8 mouse cellular contexts compared by ENCODE assay signal in the genomic region with DNA sequence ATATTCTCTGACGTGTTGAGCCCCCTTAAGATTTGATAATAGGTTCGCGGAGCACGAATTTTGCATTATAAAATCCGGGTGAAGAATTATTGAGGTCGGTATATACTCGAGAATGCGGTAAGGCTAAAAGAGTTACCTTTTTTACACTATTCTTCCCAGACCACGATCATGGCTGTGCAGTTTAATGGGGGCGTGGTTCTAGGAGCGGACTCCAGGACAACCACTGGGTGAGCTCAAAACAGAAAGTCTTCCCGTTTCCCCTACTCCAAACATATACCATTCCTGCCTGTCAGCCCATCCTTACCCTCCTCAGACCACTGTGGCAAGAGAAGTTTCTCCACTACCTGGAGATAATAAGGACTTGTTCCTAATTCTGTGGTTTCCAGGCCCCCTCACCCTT. TPM values are rescaled to one million over a fixed set of nuclear protein-coding genes. Genes with fewer than 3 reads are reported as not detected.
DNase-seq lines count a peak whose midpoint lies in the region; ATAC-seq and TF ChIP-seq lines count a peak whose summit lies in the region.

No protein-coding gene starts in this region.

- dilution Hi-C loops in CH12.LX (cut with MboI; ENCODE audit: extremely low pct_ligation_motif_present, extremely low pct_unique_long_range_greater_than_20kb, low sequenced_read_pairs): no loop called here

- intact Hi-C loops in gastrocnemius, adult 2 months (cut with DNase I): no loop called here

- peaks cover 15 to 48% of the 10 kb centered on the region in 2 experiments for H3K4me1 ChIP-seq in CH12.LX (ENCODE audit: control insufficient read depth in 1 of 2, insufficient read depth in 2 of 2)
- peaks cover 11% of the 10 kb centered on the region for H3K4me1 ChIP-seq in forebrain, embryonic 12.5 days
- H3K4me1 ChIP-seq in liver, embryonic 13.5 days (replicated peaks): peaks cover 17% of the 10 kb centered on the region

- peak overlapping the region; percentile 90 for H3K27ac ChIP-seq in gastrocnemius, adult 2 months
- H3K27ac ChIP-seq in CH12.LX (ENCODE audit: insufficient read depth, low read depth): no peak overlapping the region
- H3K27ac ChIP-seq in forebrain, embryonic 12.5 days: no peak overlapping the region
- peak overlapping the region; percentile 64; the same call in 1 of the 2 replicates for H3K27ac ChIP-seq in liver, embryonic 13.5 days

- peak overlapping the region; percentile 80 for H3K4me2 ChIP-seq in CH12.LX (ENCODE audit: insufficient read depth, low read depth, poor library complexity, severe bottlenecking)
- peak overlapping the region; percentile 84 for H3K4me2 ChIP-seq in forebrain, embryonic 12.5 days
- peak overlapping the region; percentile 75 for H3K4me2 ChIP-seq in liver, embryonic 13.5 days

- TF ChIP-seq EP300 in CH12.LX (IDR thresholded peaks at IDR 0.05; ENCODE audit: low read length): no peak

- H3K9me3 ChIP-seq in CH12.LX (replicated peaks; ENCODE audit: low read length): no peaks in the 10 kb centered on the region
- no peaks in the 10 kb centered on the region for H3K9me3 ChIP-seq in forebrain, embryonic 12.5 days
- H3K9me3 ChIP-seq in liver, embryonic 13.5 days (replicated peaks): no peaks in the 10 kb centered on the region

- in situ Hi-C loops in CH12.LX (cut with MboI; ENCODE audit: low pct_ligation_motif_present, low pct_unique_long_range_greater_than_20kb, low sequenced_read_pairs): loop anchor here (5.0 kb wide), 1 partner anchor 37 kb away; a partner anchor contains a TSS

- DNase-seq in gastrocnemius, adult 2 months: no peak
- no peak for DNase-seq in gastrocnemius, postnatal 25 days
- no peak for DNase-seq in CH12.LX (ENCODE audit: extremely low read depth)
- peak; percentile 22 for DNase-seq in liver, embryonic 13.5 days
- DNase-seq in cerebellum, adult 11 months: no peak
- DNase-seq in ovary, postnatal 10 days (ENCODE audit: low spot score): no peak
- DNase-seq in layer of hippocampus, adult 8-10 months (ENCODE audit: low spot score in 2 of 2): no peak

- H3K4me3 ChIP-seq in gastrocnemius, adult 2 months: peak overlapping the region; percentile 87
- H3K4me3 ChIP-seq in CH12.LX (replicated peaks in 1 of 3; ENCODE audit: low read depth in 2 of 3, low read length in 2 of 3, poor library complexity in 1 of 3): peak overlapping the region; percentile 69 to 96 (median 76)
- H3K4me3 ChIP-seq in forebrain, embryonic 12.5 days (replicated peaks): peak overlapping the region; percentile 72
- H3K4me3 ChIP-seq in liver, embryonic 13.5 days (replicated peaks): peak overlapping the region; percentile 80

- H3K9ac ChIP-seq in CH12.LX (ENCODE audit: insufficient read depth, low read depth): peak overlapping the region; percentile 94
- H3K9ac ChIP-seq in forebrain, embryonic 12.5 days: peak overlapping the region; percentile 81
- H3K9ac ChIP-seq in liver, embryonic 13.5 days: peak overlapping the region; percentile 80

- no peaks in the 10 kb centered on the region for H3K27me3 ChIP-seq in CH12.LX (replicated peaks)
- no peaks in the 10 kb centered on the region for H3K27me3 ChIP-seq in forebrain, embryonic 12.5 days
- peaks cover 3% of the 10 kb centered on the region for H3K27me3 ChIP-seq in liver, embryonic 13.5 days

- no peak for TF ChIP-seq POLR2A in CH12.LX (IDR thresholded peaks at IDR 0.05; ENCODE audit: low read depth, low read length)

- ATAC-seq in forebrain, embryonic 12.5 days (ENCODE audit: low FRiP score): peak; percentile 52; the same call in 1 of the 2 replicates
- ATAC-seq in liver, embryonic 13.5 days (ENCODE audit: low read depth): 0 out of 2 replicates have a peak, but pooled peaks have one; percentile 19

- H3K36me3 ChIP-seq in CH12.LX (replicated peaks in 1 of 2; ENCODE audit: control insufficient read depth in 1 of 2, insufficient read depth in 1 of 2, low read length in 1 of 2): peaks cover 24 to 38% of the 10 kb centered on the region in 2 experiments
- H3K36me3 ChIP-seq in forebrain, embryonic 12.5 days (replicated peaks): peaks cover 35% of the 10 kb centered on the region
- peaks cover 31% of the 10 kb centered on the region for H3K36me3 ChIP-seq in liver, embryonic 13.5 days

- TF ChIP-seq RAD21 in CH12.LX (IDR thresholded peaks at IDR 0.05; ENCODE audit: low read depth, low read length): no peak

- WGBS in forebrain, embryonic 12.5 days: 2% methylated on average over 12 of the region's 12 CpGs
- under 1% methylated on average over 12 of the region's 12 CpGs for WGBS in liver, embryonic 13.5 days (ENCODE audit: insufficient replicate concordance)

- TF ChIP-seq CTCF in gastrocnemius, adult 2 months (IDR thresholded peaks at IDR 0.05): no peak
- no peak for TF ChIP-seq CTCF in CH12.LX (conservative IDR thresholded peaks at IDR 0.05 in 1 of 2, IDR thresholded peaks at IDR 0.05 in 1 of 2; ENCODE audit: low read depth in 2 of 2, low read length in 2 of 2)

- H3K79me2 ChIP-seq in CH12.LX (replicated peaks; ENCODE audit: control insufficient read depth, extremely low read depth, insufficient read depth, poor library complexity, severe bottlenecking): peaks cover 12% of the 10 kb centered on the region

TF ChIP-seq in CH12.LX, 34 proteins besides CTCF, POLR2A, EP300 and RAD21:
- peak; percentile 5; the same call in 1 of the 2 replicates for TF ChIP-seq MXI1 (IDR thresholded peaks at IDR 0.05; ENCODE audit: low read depth, low read length)
- no peak for TF ChIP-seq POLR2AphosphoS2 (IDR thresholded peaks at IDR 0.05; ENCODE audit: low read depth, low read length)
TF ChIP-seq in CH12.LX: peak in this region for 1.

RNA-seq across cellular contexts. Expression of a gene that starts 0.6 kb away (rescaled TPM):
- 100 to 1,000 TPM; 229 to 241 TPM for total RNA-seq in gastrocnemius, adult 2 months (2021)
- 100 to 1,000 TPM; 242 to 248 TPM for total RNA-seq in gastrocnemius, postnatal 25 days (2021)
- total RNA-seq in CH12.LX (2012; rRNA removed) (921 and 922 TPM in 2 replicates), CH12.LX (2014; rRNA removed) (749 and 831 TPM in 2 replicates)
- polyA plus RNA-seq in CH12.LX (2012; ENCODE audit: insufficient read length, low read depth): 779 and 831 TPM in 2 replicates
- 758 and 788 TPM in 2 replicates for polyA plus RNA-seq in forebrain, embryonic 12.5 days (2016; fragmentation: Nextera tagmentation; extraction: Ambion mirVana)
- polyA plus RNA-seq in liver, embryonic 13.5 days (2015; fragmentation: Nextera tagmentation; extraction: Ambion mirVana): 372 and 419 TPM in 2 replicates
- 100 to 1,000 TPM; 176 to 204 (median 189) TPM for total RNA-seq in layer of hippocampus, adult 8-10 months (2022)

RNA-seq across cellular contexts. Expression of a gene that starts 6.7 kb away (rescaled TPM):
- not detected for total RNA-seq in gastrocnemius, adult 2 months (2021)
- total RNA-seq in gastrocnemius, postnatal 25 days (2021): not detected
- total RNA-seq in CH12.LX (2012; rRNA removed): not detected in 2 replicates
- total RNA-seq in CH12.LX (2014; rRNA removed): not detected in 2 replicates
- polyA plus RNA-seq in CH12.LX (2012; ENCODE audit: insufficient read length, low read depth): 0.19 TPM in 1 of 2 replicates, not detected in the other
- polyA plus RNA-seq in forebrain, embryonic 12.5 days (2016; fragmentation: Nextera tagmentation; extraction: Ambion mirVana): not detected in 2 replicates
- 19.6 and 20.0 TPM in 2 replicates for polyA plus RNA-seq in liver, embryonic 13.5 days (2015; fragmentation: Nextera tagmentation; extraction: Ambion mirVana)
- total RNA-seq in layer of hippocampus, adult 8-10 months (2022): not detected

RNA-seq across cellular contexts. Expression of a gene that starts 7.0 kb away (rescaled TPM):
- total RNA-seq in gastrocnemius, adult 2 months (2021): not detected
- total RNA-seq in gastrocnemius, postnatal 25 days (2021): not detected
- total RNA-seq in CH12.LX (2012; rRNA removed): not detected in 2 replicates
- total RNA-seq in CH12.LX (2014; rRNA removed): not detected in 2 replicates
- polyA plus RNA-seq in CH12.LX (2012; ENCODE audit: insufficient read length, low read depth): not detected in 2 replicates
- not detected in 2 replicates for polyA plus RNA-seq in forebrain, embryonic 12.5 days (2016; fragmentation: Nextera tagmentation; extraction: Ambion mirVana)
- not detected in 2 replicates for polyA plus RNA-seq in liver, embryonic 13.5 days (2015; fragmentation: Nextera tagmentation; extraction: Ambion mirVana)
- not detected for total RNA-seq in layer of hippocampus, adult 8-10 months (2022)

RNA-seq across cellular contexts. Expression of a gene that starts 11.3 kb away (rescaled TPM):
- total RNA-seq in gastrocnemius, adult 2 months (2021): not detected
- not detected for total RNA-seq in gastrocnemius, postnatal 25 days (2021)
- total RNA-seq in CH12.LX (2012; rRNA removed): 0.21 TPM in 1 of 2 replicates, not detected in the other
- 0.70 TPM in 1 of 2 replicates, not detected in the other for total RNA-seq in CH12.LX (2014; rRNA removed)
- polyA plus RNA-seq in CH12.LX (2012; ENCODE audit: insufficient read length, low read depth): 0.36 and 0.63 TPM in 2 replicates
- polyA plus RNA-seq in forebrain, embryonic 12.5 days (2016; fragmentation: Nextera tagmentation; extraction: Ambion mirVana): not detected in 2 replicates
- 0.23 and 0.46 TPM in 2 replicates for polyA plus RNA-seq in liver, embryonic 13.5 days (2015; fragmentation: Nextera tagmentation; extraction: Ambion mirVana)
- total RNA-seq in layer of hippocampus, adult 8-10 months (2022): not detected

RNA-seq across cellular contexts. Expression of a gene that starts 14.1 kb away (rescaled TPM):
- 10 to 100 TPM; 15.8 to 18.2 TPM for total RNA-seq in gastrocnemius, adult 2 months (2021)
- total RNA-seq in gastrocnemius, postnatal 25 days (2021): 10 to 100 TPM; 17.4 to 17.7 TPM
- total RNA-seq in CH12.LX (2012; rRNA removed) (4.0 and 4.8 TPM in 2 replicates), CH12.LX (2014; rRNA removed) (3.1 and 3.4 TPM in 2 replicates)
- polyA plus RNA-seq in CH12.LX (2012; ENCODE audit: insufficient read length, low read depth): 6.6 and 6.7 TPM in 2 replicates
- polyA plus RNA-seq in forebrain, embryonic 12.5 days (2016; fragmentation: Nextera tagmentation; extraction: Ambion mirVana): 3.4 and 4.0 TPM in 2 replicates
- polyA plus RNA-seq in liver, embryonic 13.5 days (2015; fragmentation: Nextera tagmentation; extraction: Ambion mirVana): 1.3 and 1.5 TPM in 2 replicates
- total RNA-seq in layer of hippocampus, adult 8-10 months (2022): 10 to 100 TPM; 18.2 to 23.4 (median 20.2) TPM

Comparison
In these comparisons a context has a peak if more than half of its experiments do, and no peak if none do; other contexts are left out.
1. H3K27ac ChIP-seq: peak in gastrocnemius, adult 2 months (single experiment) and liver, embryonic 13.5 days (single experiment); none in CH12.LX (single experiment) and forebrain, embryonic 12.5 days (single experiment).
2. Peak in every context shown above with its lines, with median percentiles within 50 percentile points of each other: H3K4me3 ChIP-seq, H3K4me2 ChIP-seq and H3K9ac ChIP-seq.